Mouse (Mus musculus) cerebellum, adult 9-11 months (tissue): ENCODE data around the gene Fam13a.
A peak's percentile ranks its signal among the peaks of the same experiment; 100 is the strongest.

Source experiments
- DNase-seq: peaks from one replicate; pipeline ENCODE4 v3.0.0; 2022

Fam13a gene

GRCm38 (mm10) chr6:58998528-58998927 is 25.8 kb downstream of the Fam13a start:
- DNase-seq, result no peak

DNA sequence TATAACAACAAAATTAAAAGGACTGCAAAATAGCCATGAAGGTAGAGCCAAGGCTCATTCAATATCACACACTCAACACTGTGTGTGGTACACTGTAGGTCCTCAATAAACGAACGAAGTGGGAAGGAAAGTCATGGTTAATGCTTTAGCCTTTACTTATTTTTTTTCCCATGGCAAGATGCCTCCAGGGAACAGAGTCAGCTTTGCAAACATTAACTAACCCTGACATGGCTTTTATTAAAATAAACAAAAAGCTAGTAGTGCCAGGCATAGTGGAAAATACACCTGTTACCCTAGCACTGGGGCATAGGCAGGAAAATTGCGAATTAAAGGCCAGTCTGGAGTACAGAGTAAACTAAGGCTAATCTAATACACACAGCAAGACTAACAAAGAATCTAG is 35.2 kb downstream of the Fam13a start:
- no peak for DNase-seq

DNA sequence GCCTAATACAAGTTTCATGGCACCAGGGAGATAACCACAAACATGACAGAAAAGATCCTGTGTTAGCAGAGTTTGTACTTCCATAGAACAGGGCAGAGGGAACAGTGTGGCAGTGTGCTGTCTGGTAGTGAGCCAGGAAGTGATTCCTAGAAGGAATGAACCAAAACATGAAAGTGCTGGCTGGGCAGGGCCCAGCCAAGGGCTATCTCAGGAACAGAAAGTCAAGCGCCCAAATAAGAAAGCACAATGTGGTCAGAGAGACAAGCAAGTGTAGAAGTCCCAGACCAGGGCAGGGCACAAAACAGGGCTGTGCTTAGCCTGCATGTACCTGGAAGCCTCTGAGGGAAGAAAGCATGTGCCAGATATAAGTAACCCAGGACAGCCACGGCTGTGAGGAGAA is 35.6 kb downstream of the Fam13a start:
- DNase-seq, result no peak

GRCm38 (mm10) chr6:58987166-58987565 is 37.2 kb downstream of the Fam13a start:
- no peak for DNase-seq

GRCm38 (mm10) chr6:58985186-58985585 is 39.2 kb downstream of the Fam13a start:
- DNase-seq, result no peak

- DNase-seq, result no peak
These were observed 49.1 kb downstream of the Fam13a start for GRCm38 (mm10) chr6:58975249-58975648.

GRCm38 (mm10) chr6:58974428-58974827 is 49.9 kb downstream of the Fam13a start:
- no peak for DNase-seq

GRCm38 (mm10) chr6:58972873-58973272 is 51.5 kb downstream of the Fam13a start:
- DNase-seq, result no peak

GRCm38 (mm10) chr6:58968272-58968671 is 56.1 kb downstream of the Fam13a start:
- peak; percentile 60 for DNase-seq

- peak; percentile 81 for DNase-seq
These were observed 59.1 kb downstream of the Fam13a start for GRCm38 (mm10) chr6:58965071-58965831.

- no peak for DNase-seq
These were observed 59.8 kb downstream of the Fam13a start for GRCm38 (mm10) chr6:58964565-58964964.

DNA sequence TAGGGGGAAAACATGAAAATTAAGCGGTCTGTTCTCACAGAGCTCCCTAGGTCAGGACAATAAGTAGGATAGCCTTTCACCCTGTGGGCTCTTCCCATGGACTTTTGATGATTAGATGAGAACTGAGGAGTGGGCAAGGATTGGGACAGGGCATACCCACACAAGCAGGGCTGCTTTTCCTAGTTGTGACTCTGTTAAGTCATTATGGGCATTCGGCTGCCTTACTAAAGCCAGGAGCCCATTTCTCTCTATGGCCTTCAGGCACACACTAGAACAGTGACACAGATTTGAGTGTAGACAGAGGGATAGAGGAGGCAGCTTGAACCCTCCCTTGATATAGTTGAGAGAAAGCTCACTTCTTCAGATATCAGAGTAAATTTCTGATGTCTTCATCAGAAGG is 60.3 kb downstream of the Fam13a start:
- peak; percentile 33 for DNase-seq

DNA sequence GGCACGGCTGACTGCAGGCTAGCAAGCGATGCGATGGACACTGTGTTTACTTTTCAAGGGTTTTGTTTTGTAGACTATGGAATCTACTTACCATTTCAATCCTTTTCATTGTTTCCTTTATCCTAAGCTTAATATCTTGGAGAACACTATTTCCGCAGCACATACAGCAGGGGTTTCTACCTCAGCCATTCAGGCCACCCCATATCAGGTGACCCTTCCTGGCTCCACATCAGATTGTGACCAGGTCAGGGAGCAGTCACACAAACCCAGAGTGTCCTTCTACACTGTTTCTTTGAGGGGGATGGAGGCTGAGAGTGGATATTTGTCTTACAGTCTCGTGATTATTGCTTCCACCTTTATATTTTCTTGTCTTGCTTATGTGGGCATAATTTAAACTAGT is 61.7 kb downstream of the Fam13a start:
- peak; percentile 53 for DNase-seq

DNA sequence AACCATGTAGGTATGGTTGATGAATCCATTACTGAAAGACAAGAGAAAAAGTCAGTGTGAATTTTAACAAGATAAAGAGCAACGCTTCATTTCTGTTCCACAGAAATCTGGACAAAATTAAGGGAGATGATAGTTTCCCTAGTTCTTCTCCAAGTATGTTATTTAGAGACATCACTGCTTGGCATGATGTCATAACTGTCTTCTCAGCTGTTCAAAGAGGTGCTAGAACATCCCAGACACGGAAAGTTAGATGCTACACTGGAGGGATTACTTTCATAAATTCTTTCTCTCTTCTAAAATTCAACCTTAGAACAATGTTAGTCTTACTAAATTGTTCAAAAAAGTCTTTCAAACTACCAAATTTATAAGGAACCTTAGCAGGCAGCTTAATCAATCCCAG is 63.8 kb downstream of the Fam13a start:
- no peak for DNase-seq

DNA sequence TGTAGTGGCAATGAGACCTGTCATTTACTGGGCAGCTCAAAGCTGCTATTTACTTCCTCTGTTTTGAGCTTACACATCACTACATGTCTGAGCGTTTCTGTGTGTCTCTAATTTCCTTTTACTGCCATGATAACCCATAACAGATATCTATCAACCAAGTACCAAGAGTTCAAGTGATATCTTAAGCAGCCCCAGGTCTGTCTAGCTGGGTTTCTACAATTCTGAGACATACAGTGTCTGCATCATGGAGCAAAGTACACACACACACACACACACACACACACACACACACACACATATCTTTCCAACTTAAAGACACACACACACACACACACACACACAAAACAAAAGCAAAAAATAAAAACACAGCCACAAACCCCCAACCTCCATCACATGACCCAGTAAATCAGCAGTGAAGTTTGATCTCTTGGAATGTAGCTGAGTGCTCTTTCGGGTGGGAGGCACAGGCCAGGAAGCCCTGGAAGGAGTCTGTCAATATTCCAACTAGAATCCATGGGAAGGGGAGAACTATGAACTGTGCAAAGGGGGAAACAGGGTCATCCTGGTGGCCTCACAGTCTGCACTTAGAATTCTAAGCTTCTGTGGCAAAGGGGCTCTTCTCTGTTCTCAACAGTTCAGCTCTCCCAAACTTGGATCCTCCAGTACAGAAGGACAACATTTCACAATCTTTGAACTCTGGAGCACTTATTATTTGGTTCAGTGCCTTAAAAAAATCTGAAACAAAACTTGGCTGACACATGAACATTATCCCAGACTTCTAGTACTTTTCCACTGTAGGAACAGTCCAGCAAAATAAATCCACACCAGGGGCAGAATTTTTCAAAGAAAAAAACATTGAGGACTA is 73.0 kb downstream of the Fam13a start:
- no peak for DNase-seq

DNA sequence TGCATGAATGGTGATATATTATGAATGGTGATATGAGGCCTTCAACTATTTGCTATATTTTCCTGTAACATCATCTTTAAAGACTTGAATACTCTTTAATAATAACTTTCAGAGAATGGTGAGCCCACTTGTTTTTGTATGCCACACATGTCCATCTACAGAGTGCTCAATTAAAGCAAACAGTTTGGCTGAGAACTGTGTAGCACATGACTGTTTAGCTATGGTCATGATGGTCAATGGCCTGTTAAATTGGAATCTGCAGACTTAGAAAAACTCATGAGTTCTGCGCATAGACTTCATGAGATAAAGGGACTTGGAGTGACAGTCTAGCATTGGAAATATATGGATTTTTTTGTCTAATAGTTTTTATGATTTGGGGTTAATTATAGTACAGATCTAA is 73.9 kb downstream of the Fam13a start:
- DNase-seq, result no peak

DNA sequence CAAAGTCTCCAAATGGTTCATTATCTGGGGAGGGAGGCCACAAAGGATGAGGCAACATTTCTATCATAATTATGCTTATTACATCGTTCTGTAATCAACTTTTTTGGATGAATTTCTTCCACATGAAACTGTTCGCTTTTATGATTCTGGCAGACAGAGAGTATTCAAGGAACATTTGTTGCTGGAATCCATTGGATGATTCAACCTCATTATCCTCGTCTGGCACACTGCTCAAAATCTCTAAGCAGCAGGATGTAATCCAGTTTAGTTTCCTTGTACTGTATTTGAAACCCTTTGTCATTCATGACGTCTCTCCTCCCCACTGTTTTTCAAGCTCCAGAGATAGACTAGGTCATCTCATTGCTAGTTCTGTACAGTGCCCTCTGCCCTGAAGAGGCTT is 77.5 kb downstream of the Fam13a start:
- no peak for DNase-seq

DNA sequence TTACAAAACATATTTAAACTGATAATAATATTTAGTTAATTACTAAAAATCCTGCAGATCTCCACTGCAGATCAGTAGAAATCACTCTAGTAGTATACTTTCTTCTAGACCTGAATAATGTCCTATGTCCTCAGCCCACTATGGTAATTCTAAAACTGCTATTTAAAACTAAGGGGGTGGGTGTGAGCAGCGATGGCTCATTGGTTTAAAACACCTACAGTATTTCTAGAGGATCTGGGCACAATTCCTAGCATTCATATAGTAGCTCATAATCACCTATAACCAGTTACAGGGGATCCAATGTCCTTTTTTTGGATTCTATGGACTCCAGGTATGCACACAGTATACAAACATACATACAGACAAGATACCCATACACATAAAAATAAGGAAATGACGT is 78.1 kb downstream of the Fam13a start:
- DNase-seq, result no peak

DNA sequence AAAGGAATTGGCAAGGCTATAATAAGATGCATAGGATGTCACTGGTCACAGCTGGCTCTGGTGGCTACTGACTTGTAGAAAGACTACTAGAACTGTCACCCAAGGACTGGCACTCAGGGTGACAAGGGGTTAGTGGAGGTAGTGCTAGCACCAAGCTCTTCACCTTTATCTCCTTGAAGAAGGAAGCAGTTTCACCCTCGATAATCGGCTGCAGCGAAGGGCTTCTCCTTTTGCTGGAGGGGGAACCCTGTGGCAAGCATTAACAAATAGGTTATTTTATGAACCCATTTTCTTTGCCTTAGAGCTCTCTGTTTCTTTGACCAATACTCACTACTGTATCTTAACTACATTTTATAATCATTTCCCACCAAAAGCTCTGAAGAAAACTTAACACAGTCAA is 80.4 kb downstream of the Fam13a start:
- DNase-seq, result no peak

DNA sequence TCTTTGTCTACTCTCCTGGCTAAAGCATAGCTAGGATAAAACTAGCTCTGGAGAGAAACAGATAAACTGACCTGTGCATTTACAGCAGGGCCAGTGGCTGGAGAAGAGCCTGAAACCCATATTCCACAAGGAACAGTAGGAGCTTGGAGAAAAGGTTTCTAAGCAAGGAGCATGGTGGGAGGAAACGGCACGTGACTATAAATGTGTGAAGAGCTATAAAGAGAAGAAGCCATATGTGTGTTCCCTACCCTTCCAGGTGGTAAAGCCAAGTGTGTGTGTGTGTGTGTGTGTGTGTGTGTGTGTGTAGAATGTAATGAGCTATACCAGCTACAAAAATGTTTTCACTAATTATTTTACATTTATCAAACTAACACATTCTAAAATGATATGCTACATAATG is 82.1 kb downstream of the Fam13a start:
- DNase-seq, result no peak

GRCm38 (mm10) chr6:58937726-58938125 is 86.6 kb downstream of the Fam13a start:
- no peak for DNase-seq

DNA sequence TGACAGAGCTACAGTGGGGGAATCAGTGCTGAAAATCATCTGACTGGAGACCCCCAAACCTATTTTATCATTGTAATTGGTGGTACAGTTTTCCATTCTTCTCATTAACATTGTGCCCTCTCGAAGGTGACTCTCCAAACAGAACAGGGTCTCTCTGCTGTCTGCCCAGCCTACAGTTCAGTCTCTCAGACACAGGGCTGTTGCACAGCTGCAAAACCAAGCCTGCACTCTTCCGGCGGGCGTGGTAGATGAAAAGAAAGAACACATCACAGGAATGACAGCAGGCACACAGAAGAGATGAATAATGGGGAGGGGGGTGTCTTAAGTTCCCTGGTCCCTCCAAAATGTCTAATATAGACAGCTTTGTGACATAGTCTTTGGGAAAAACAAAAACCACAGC is 90.2 kb downstream of the Fam13a start:
- DNase-seq, result no peak

DNA sequence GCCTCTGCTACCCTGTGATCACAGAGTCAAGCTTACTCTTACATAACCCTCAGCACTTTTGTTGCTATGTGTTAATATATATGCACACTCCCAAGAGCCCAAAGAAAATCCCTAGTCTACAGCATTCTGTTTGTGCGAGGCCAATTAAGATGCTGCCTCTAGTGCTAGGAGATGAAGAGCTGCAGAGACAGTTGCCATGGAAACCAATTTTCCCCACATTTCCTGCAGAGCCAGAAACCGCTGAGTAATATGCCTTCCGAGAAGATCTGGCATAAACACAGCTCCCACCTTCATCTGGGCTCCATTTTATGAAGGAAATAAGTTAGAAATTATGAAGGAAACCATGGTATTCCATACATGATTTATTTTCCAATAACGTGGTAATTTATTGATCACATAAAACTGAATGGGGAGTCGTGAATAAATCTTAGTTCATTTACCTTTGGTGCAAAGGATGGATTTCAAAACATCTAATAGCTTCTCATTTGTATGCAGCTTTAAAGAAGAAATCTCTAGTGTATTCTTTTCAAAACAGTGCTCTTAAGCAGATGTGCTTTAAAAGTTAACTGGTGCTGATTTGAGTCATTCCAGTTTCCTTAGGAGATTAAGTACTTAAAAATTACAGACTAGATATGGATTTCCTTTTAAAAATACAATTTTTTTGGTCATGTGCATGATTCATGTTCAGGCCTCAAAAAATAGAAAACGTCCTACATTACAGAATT is 91.0 kb downstream of the Fam13a start:
- peak; percentile 78 for DNase-seq
